Mouse (Mus musculus): ENCODE data around the gene Gjc2. TPM values are rescaled to one million over a fixed set of nuclear protein-coding genes. Genes with fewer than 3 reads are reported as not detected.

Gene Gjc2
- not detected for total RNA-seq (2023)

DNA sequence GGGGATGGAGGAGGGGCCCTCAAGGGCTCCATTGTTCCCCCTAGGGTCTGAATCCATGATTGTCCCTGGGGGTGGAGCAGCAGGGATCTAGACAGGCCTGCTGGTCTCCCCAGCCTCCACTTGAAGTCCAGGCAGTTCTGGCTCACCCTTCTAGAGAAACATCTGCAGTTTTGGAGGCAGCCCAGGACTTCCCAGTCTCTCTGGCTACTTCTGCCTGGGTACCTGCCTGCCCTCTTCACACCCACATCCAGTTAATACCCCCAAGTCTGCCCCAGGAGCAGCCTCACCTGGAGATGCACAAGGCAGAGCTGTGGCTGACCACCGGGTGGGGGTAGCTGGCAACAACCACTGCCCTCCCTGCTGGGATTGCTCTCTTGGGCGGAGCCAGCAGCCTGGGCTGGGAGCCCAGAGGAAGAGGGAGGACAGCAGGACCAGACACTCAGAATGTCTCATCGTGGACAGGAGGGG, at the start of gene Gjc2:
Gene Gjc2 (minus strand): TSS at position 350 of the 468 bp plus-strand sequence.

GRCm38 (mm10) chr11:59228122-59228953, 45.3 kb upstream of the Gjc2 start, which contains the start of gene Arf1:
TSS of gene Arf1 (minus strand) at chr11:59228270.

GRCm38 (mm10) chr11:59208153-59208831, 25.3 kb upstream of the Gjc2 start, which contains the start of gene 2310033P09Rik:
TSS of gene 2310033P09Rik (plus strand) at chr11:59208321.

GRCm38 (mm10) chr11:59202081-59202995, 19.3 kb upstream of the Gjc2 start, which contains the start of gene Mrpl55:
TSS of gene Mrpl55 (plus strand) at chr11:59202486.

DNA sequence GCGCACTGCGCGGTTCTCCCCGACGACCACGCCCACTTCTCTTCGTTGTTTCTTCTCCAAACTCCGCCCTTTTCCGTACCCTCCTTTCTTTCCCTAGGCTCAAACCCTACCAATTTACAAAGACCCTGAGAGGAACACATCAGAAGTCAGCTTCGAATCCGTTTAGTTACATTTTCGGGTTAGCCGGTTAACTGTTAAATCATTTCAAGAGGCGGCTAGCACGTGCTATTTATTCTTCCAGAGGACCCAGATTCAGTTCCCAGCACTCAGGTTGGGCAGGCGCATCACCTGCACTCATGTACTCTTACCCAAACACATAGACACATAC, 9.0 kb upstream of the Gjc2 start, which contains the start of gene Guk1:
Gene Guk1 (minus strand): TSS at position 154 of the 328 bp plus-strand sequence.

GRCm38 (mm10) chr11:59163255-59164236, 19.5 kb downstream of the Gjc2 start, which contains the start of gene Iba57:
TSS of gene Iba57 (minus strand) at chr11:59163739.

GRCm38 (mm10) chr11:59135904-59136452, 47.0 kb downstream of the Gjc2 start, which contains the start of gene Obscn:
TSS of gene Obscn (minus strand) at chr11:59136402.

Other genes starting within 250 kb of the Gjc2 start
- gene Rnf187, start 244.3 kb downstream of the Gjc2 start, total RNA-seq (2023), result 100 to 1,000 TPM; 126 to 142 TPM
- 10 to 100 TPM; 15.2 to 21.8 TPM for gene Hist3h2ba, start 234.3 kb downstream of the Gjc2 start, total RNA-seq (2023)
- 10 to 100 TPM; 60.7 to 79.3 TPM for gene Hist3h2a, start 228.5 kb downstream of the Gjc2 start, total RNA-seq (2023)
- under 1 TPM; 0.21 to 0.35 TPM for gene Trim17, start 228.5 kb downstream of the Gjc2 start, total RNA-seq (2023)
- 100 to 1,000 TPM; 115 to 117 TPM for gene Trim11, start 205.1 kb downstream of the Gjc2 start, total RNA-seq (2023)
- gene Obscn, start 46.8 kb downstream of the Gjc2 start, total RNA-seq (2023), result 1 to 10 TPM in 1 of 2 experiments, under 1 TPM in 1; 0.65 to 1.0 TPM
- 10 to 100 TPM; 22.4 to 31.7 TPM for gene Iba57, start 19.5 kb downstream of the Gjc2 start, total RNA-seq (2023)
- 10 to 100 TPM; 30.7 to 37.2 TPM for gene Guk1, start 9.0 kb upstream of the Gjc2 start, total RNA-seq (2023)
- gene Mrpl55, start 19.3 kb upstream of the Gjc2 start, total RNA-seq (2023), result 10 to 100 TPM; 16.5 to 18.9 TPM
- 10 to 100 TPM; 29.3 to 32.6 TPM for gene 2310033P09Rik, start 25.1 kb upstream of the Gjc2 start, total RNA-seq (2023)
- 100 to 1,000 TPM; 225 to 239 TPM for gene Arf1, start 45.1 kb upstream of the Gjc2 start, total RNA-seq (2023)
- gene Wnt3a, start 107.5 kb upstream of the Gjc2 start, total RNA-seq (2023), result not detected
- not detected for gene Wnt9a, start 123.7 kb upstream of the Gjc2 start, total RNA-seq (2023)
- not detected for gene Prss38, start 192.4 kb upstream of the Gjc2 start, total RNA-seq (2023)

All from B cell, adult 67 days (primary cell).